Comparison of ENCODE assay signal across 22 mouse cellular contexts in genomic region chr7:133311116-133311801, GRCm38 (mm10).
DNase-seq lines count a peak whose midpoint lies in the region; ATAC-seq lines count a peak whose summit lies in the region.
"Had no signal": no experiment of that assay in that cellular context is flagged by ENCODE, and none has a peak within 500 bp of the region (broad histone marks: within the 10 kb centered on the region; RNA-seq: fewer than 3 reads in every experiment).

No protein-coding gene starts in this region.

- peak; percentile 12 for DNase-seq in embryo, embryonic 11 days
- DNase-seq in embryo, embryonic 9.5 days (ENCODE audit: extremely low spot score): no peak
- peak; percentile 24 for DNase-seq in midbrain, embryonic 14.5 days
- peak; percentile 91 for DNase-seq in R1 (ENCODE audit: low read depth, low spot score)
- DNase-seq in retina, embryonic 14.5 days (ENCODE audit: low spot score): peak; percentile 46
- no peak for DNase-seq in cerebellum, adult 9-11 months
- DNase-seq: adrenal gland, adult 2 months; adrenal gland, postnatal 25 days; B cell, adult 2 months; cerebellum, adult 2 months; cerebellum, postnatal 14 days; gastrocnemius, postnatal 10 days; heart, adult 18-20 months; heart, postnatal 14 days; kidney, adult 8-10 months had no signal

- H3K36me3 ChIP-seq in midbrain, embryonic 14.5 days (ENCODE audit: control insufficient read depth, insufficient read depth, low read length): no peaks in the 10 kb centered on the region
- no peaks in the 10 kb centered on the region for H3K36me3 ChIP-seq in midbrain, embryonic 16.5 days (ENCODE audit: control insufficient read depth, insufficient read depth, low read length)
- H3K36me3 ChIP-seq in forebrain, embryonic 16.5 days (ENCODE audit: control insufficient read depth, insufficient read depth): no peaks in the 10 kb centered on the region
- H3K36me3 ChIP-seq: heart, embryonic 15.5 days had no signal

- peaks cover 3% of the 10 kb centered on the region; the same call in 1 of the 2 replicates for H3K4me1 ChIP-seq in midbrain, embryonic 14.5 days (ENCODE audit: control insufficient read depth, insufficient read depth, low read length)
- 0 out of 2 replicates have a peak, but pooled peaks cover 3% of the 10 kb centered on the region for H3K4me1 ChIP-seq in midbrain, embryonic 16.5 days (ENCODE audit: control insufficient read depth, insufficient read depth, low read length)
- no peaks in the 10 kb centered on the region for H3K4me1 ChIP-seq in forebrain, embryonic 16.5 days (replicated peaks; ENCODE audit: control insufficient read depth, insufficient read depth, low read length)

- H3K9ac ChIP-seq in midbrain, embryonic 14.5 days (replicated peaks; ENCODE audit: low read length): no peak overlapping the region
- no peak overlapping the region for H3K9ac ChIP-seq in midbrain, embryonic 16.5 days (ENCODE audit: low read depth, low read length)
- no peak overlapping the region for H3K9ac ChIP-seq in forebrain, embryonic 16.5 days (replicated peaks; ENCODE audit: low read depth, low read length)
- H3K9ac ChIP-seq: heart, embryonic 15.5 days had no signal

- 28% methylated on average over 9 of the region's 9 CpGs for WGBS in midbrain, embryonic 14.5 days
- WGBS in midbrain, embryonic 16.5 days: 33% methylated on average over 9 of the region's 9 CpGs
- WGBS in forebrain, embryonic 16.5 days: 28% methylated on average over 9 of the region's 9 CpGs

- H3K27me3 ChIP-seq in midbrain, embryonic 14.5 days (ENCODE audit: control insufficient read depth, insufficient read depth, low read length): no peaks in the 10 kb centered on the region
- H3K27me3 ChIP-seq in midbrain, embryonic 16.5 days (ENCODE audit: control insufficient read depth, insufficient read depth, low read depth, low read length): no peaks in the 10 kb centered on the region
- no peaks in the 10 kb centered on the region for H3K27me3 ChIP-seq in forebrain, embryonic 16.5 days (replicated peaks; ENCODE audit: control insufficient read depth, insufficient read depth, low read length)
- H3K27me3 ChIP-seq: heart, embryonic 15.5 days had no signal

- ATAC-seq in midbrain, embryonic 14.5 days (ENCODE audit: low FRiP score, low TSS enrichment): no peak
- no peak for ATAC-seq in midbrain, embryonic 16.5 days
- ATAC-seq in forebrain, embryonic 16.5 days: no peak
- ATAC-seq: CD4-positive, CD25-positive, alpha-beta regulatory T cell, adult 4 months; forebrain, embryonic 14.5 days; intestine, embryonic 16.5 days had no signal

- no peak overlapping the region for H3K27ac ChIP-seq in midbrain, embryonic 14.5 days (replicated peaks; ENCODE audit: low read depth, low read length)
- no peak overlapping the region for H3K27ac ChIP-seq in midbrain, embryonic 16.5 days (ENCODE audit: low read length)
- no peak overlapping the region for H3K27ac ChIP-seq in forebrain, embryonic 16.5 days (ENCODE audit: low read length)
- H3K27ac ChIP-seq: heart, embryonic 15.5 days had no signal

- no peak overlapping the region for H3K4me3 ChIP-seq in midbrain, embryonic 14.5 days (replicated peaks; ENCODE audit: low read depth, low read length)
- H3K4me3 ChIP-seq in midbrain, embryonic 16.5 days (ENCODE audit: low read depth, low read length): no peak overlapping the region
- no peak overlapping the region for H3K4me3 ChIP-seq in forebrain, embryonic 16.5 days (replicated peaks; ENCODE audit: low read length)
- H3K4me3 ChIP-seq: heart, embryonic 15.5 days had no signal

- H3K4me2 ChIP-seq in midbrain, embryonic 14.5 days (ENCODE audit: low read length): no peak overlapping the region
- no peak overlapping the region for H3K4me2 ChIP-seq in midbrain, embryonic 16.5 days (ENCODE audit: low read length)
- H3K4me2 ChIP-seq in forebrain, embryonic 16.5 days (ENCODE audit: low read length): no peak overlapping the region
- H3K4me2 ChIP-seq: heart, embryonic 11.5 days; heart, embryonic 15.5 days had no signal

- no peaks in the 10 kb centered on the region for H3K9me3 ChIP-seq in midbrain, embryonic 14.5 days (ENCODE audit: control insufficient read depth, low read length)
- no peaks in the 10 kb centered on the region for H3K9me3 ChIP-seq in midbrain, embryonic 16.5 days (replicated peaks; ENCODE audit: control insufficient read depth, low read length, poor library complexity, severe bottlenecking)
- H3K9me3 ChIP-seq in forebrain, embryonic 16.5 days (ENCODE audit: control insufficient read depth, low read length): no peaks in the 10 kb centered on the region
- H3K9me3 ChIP-seq: heart, embryonic 15.5 days had no signal

Comparison
In these comparisons a context has a peak if more than half of its experiments do, and no peak if none do; other contexts are left out.
1. DNase-seq: peak in embryo, embryonic 11 days (single experiment), midbrain, embryonic 14.5 days (single experiment), R1 (single experiment) and retina, embryonic 14.5 days (single experiment); none in embryo, embryonic 9.5 days (single experiment) and cerebellum, adult 9-11 months (single experiment).